Mouse (Mus musculus) small intestine, adult 2 months (tissue): ENCODE data around the gene Gm37240.

ENCODE experiments used
- CTCF ChIP-seq: fragments of 200-500 bp; IDR thresholded peaks from 2 replicates; pipeline ENCODE4 v1.5.1; 2012; ENCODE audit warnings: low read depth, mild to moderate bottlenecking, control low read depth, inconsistent platforms, low read length, moderate library complexity, mixed read lengths; ENCODE audit not compliant: insufficient replicate concordance, insufficient read length; ENCODE audit errors: extremely low read depth
- POLR2A ChIP-seq: fragments of 200-500 bp; IDR thresholded peaks from 2 replicates; pipeline ENCODE4 v1.6.1; 2012; ENCODE audit warnings: low read depth, mild to moderate bottlenecking, control low read depth, inconsistent platforms, low read length, moderate library complexity

GRCm38 (mm10) chr3:84740050-84740596 is 1147.2 kb downstream of the Gm37240 start:
- TF ChIP-seq CTCF: no peak
- TF ChIP-seq POLR2A: no peak
